Mouse (Mus musculus) retina, postnatal 1 day (tissue): Measurements from ENCODE around the gene Gm13276.
A peak's percentile ranks its signal among the peaks of the same experiment; 100 is the strongest.
"Not testable (repeated sequence)": the region's sequence is repeated elsewhere in the genome, so short reads cannot be mapped to it uniquely, and the experiment has no call there.

Experiments used
- DNase-seq: peaks from one replicate; pipeline ENCODE4 v3.0.0-alpha.2; 2012

Gene Gm13276

DNA sequence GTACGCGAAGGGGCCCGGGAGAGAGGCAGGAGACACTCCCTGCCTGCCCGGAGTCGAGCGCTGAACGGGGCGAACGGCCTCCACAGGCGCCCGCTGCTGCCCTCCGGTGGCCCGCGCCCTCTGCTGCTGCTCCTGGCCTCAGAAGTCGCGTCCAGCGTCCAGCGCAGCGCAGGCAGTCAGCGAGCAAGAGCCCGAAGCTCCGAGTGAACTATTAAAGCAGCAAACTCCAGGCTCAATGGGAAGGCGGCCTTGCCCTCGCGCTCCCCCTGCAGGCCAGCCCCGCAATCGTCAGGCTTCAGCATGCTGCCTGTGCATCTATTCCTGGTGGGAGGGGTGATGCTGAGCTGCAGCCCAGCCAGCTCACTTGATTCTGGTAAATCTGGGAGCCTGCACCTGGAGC, at the start of gene Gm13276:
Gene Gm13276, plus strand, starts transcription at position 301 of the 400 bp plus-strand sequence.
- DNase-seq: not testable (repeated sequence)

- peak; percentile 77 for DNase-seq
These were observed 47.0 kb upstream of the Gm13276 start for GRCm38 (mm10) chr4:88738480-88738879.

DNA sequence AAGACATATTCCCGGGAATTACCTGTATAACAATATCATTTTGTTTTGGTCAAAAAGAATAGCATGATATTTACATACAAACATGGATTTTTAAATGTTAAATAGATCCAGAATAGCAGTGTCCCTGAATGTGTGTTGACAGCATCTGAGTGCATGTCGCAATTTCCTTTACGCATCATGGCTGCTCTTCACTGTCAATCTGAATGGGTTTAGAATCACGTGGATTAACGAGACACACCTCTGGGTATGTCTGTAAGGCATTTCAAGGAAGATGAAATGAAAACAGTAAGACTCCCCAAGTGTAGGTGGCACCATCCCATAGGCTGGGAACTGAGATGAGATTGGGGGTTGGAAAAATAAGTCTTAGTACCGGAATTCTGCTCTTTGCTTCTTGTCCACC, 46.5 kb upstream of the Gm13276 start:
- DNase-seq: no peak

DNA sequence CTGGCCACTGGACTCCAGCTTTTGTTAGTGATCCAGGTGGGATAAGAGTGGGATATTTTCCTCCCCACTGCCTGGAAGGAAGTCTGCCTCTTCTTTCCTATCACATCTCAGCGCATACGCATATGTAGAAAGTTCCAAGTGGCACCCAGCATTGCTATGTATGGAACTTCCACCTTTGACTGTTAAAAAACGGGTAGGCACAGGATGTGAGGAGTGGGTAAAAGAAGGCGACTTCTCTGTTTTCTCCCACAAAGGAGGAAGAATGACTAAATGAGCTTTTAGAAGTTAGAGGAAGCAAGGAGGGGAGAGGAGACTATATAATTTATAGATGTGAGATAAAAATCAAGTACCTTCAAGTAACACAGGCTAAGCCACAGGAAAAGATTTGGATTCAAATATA, 44.1 kb upstream of the Gm13276 start:
- DNase-seq: no peak

- no peak for DNase-seq
These were observed 42.6 kb upstream of the Gm13276 start for GRCm38 (mm10) chr4:88742771-88743371.

DNA sequence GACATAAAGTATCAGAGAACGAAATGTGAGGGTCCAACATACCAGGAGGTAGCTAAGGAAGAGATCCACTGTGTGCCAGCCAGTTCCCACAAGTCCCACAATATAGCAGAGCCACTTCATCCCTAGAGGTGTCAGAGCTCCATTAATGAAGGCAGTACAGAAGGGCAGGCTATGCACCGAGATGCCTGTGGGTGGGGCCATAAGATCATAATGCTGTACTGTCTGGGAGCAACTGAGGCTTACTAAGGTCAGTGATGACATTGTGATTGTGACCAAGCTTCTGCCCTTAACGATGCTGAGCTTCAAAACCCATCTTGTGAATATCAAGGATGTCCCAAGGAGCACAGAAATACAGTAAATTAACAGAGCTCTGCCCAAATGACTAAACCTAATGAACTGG, 41.3 kb upstream of the Gm13276 start:
- no peak for DNase-seq

DNA sequence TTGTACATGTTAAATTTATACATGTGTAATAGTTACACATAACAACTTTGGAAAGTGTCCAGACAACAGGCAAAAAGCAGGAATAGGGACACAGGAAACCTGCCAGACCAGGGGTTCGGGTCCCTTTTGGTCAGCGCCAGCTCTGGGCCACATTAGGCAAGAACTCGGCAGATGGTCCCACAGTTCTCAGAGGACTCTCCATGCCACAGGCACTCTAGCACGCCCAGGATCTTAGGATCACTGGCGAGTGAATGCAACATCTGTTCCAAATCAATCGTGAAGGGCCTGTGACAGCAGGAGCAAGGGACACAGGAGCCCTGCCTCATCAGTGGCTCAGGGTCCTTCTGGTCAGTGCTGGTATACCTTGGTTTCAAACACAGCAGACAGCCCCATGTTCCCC, 35.6 kb upstream of the Gm13276 start:
- DNase-seq: no peak

DNA sequence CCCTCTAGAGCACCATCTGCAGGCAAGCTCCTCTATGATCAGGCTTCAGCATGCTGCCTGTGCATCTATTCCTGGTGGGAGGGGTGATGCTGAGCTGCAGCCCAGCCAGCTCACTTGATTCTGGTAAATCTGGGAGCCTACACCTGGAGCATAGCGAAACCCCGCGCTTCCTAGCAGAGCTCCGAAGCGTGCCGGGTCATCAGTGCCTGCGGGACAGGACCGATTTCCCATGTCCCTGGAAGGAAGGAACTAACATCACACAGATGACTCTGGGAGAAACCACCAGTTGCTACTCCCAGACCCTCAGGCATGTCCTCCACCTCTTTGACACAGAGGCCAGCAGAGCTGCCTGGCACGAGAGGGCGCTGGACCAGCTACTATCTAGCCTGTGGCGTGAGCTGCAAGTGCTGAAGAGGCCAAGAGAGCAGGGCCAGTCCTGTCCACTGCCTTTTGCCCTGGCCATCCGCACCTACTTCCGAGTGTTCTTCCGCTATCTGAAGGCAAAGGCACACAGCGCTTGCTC, 30.6 kb upstream of the Gm13276 start, which contains the start of gene Gm13271:
Gene Gm13271, plus strand, starts transcription at position 51 of the 523 bp plus-strand sequence.
- DNase-seq: not testable (repeated sequence)

DNA sequence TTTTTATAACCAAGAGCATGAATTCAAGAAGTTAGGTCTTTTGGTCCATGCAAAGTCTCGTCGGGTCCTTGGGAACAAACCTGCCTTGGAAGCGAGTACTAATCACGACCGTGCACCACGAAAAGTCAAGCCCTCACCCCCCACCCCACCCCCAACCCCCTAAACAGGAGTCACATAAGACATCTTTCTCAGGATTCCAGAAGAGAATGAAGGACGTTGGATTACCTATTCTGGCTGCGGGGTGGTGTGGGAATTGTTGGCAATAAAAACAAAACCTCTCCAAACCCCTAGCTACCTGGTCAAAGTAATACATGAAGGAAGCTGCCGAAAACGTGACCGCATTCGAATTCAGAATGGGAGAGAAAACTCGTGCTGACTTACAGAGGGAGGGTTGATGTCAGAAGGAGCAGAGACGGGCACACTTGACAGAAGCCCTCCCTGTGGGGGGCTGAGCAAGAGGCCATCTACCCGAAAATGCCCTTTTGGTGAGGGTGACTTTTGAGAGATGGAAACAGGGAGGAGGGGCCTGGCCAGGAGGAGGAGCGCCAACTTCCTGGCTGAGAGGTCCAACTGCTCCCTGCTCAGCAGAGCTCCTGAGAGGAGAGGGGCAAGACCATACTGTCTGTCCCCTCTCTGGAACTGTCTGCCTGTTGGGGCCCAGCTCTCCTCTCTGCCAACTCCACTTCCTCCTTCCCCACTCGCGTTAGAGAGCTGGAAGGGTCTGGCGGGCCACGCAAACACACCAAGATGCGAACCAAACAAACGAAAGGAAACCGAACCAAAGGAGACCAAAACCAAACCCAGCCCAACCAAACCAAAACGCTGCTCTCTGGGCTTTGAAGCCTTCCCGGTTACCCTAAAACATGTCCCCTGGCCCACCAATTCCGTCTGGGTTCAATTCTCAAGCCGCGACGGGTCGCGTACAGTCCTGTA, 28.7 kb upstream of the Gm13276 start:
- not testable (repeated sequence) for DNase-seq

DNA sequence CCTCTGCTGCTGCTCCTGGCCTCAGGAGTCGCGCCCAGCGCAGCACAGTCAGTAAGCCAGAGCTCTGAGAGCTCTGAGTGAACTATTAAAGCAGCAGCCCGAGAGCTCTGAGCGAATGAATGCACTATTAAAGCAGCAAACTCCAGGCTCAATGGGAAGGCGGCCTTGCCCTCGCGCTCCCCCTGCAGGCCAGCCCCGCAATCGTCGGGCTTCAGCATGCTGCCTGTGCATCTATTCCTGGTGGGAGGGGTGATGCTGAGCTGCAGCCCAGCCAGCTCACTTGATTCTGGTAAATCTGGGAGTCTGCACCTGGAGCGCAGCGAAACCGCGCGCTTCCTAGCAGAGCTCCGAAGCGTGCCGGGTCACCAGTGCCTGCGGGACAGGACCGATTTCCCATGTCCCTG, 27.9 kb upstream of the Gm13276 start:
- peak; percentile 94 for DNase-seq

- not testable (repeated sequence) for DNase-seq
These were observed 26.8 kb upstream of the Gm13276 start for GRCm38 (mm10) chr4:88758751-88759150.

GRCm38 (mm10) chr4:88759610-88760268, 25.8 kb upstream of the Gm13276 start, which contains the start of gene Gm13283:
Gm13283 (plus strand) TSS chr4:88760119.
- DNase-seq: not testable (repeated sequence)

GRCm38 (mm10) chr4:88760431-88760830, 25.1 kb upstream of the Gm13276 start:
- DNase-seq: peak; percentile 91

DNA sequence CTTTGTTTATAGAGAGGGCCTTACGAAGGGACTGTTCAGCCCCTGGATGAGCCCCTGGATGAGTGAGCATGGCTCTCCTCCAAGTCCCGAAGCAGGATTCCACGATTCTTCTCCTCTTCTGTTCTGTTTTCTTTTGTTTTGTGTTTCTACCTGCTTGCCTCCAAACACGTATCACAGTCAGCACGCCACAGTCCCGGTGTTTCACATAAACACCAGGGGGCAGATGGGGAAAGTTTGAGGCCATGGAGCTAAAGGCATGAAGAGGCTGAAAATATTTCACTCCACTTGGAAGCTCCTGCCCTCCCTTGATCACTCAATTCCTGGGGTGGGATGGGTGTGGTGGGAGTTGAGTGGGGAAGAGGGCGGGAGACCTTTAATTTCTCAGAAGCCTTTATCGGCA, 23.7 kb upstream of the Gm13276 start:
- DNase-seq: not testable (repeated sequence)

GRCm38 (mm10) chr4:88762341-88762740, 23.2 kb upstream of the Gm13276 start:
- not testable (repeated sequence) for DNase-seq

DNA sequence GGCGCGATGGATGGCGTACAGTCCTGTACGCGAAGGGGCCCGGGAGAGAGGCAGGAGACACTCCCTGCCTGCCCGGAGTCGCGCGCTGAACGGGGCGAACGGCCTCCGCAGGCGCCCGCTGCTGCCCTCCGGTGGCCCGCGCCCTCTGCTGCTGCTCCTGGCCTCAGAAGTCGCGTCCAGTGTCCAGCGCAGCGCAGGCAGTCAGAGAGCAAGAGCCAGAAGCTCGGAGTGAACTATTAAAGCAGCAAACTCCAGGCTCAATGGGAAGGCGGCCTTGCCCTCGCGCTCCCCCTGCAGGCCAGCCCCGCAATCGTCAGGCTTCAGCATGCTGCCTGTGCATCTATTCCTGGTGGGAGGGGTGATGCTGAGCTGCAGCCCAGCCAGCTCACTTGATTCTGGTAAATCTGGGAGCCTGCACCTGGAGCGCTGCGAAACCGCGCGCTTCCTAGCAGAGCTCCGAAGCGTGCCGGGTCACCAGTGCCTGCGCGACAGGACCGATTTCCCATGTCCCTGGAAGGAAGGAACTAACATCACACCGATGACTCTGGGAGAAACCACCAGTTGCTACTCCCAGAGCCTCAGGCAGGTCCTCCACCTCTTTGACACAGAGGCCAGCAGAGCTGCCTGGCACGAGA, 22.0 kb upstream of the Gm13276 start:
- peak; percentile 89 for DNase-seq

DNA sequence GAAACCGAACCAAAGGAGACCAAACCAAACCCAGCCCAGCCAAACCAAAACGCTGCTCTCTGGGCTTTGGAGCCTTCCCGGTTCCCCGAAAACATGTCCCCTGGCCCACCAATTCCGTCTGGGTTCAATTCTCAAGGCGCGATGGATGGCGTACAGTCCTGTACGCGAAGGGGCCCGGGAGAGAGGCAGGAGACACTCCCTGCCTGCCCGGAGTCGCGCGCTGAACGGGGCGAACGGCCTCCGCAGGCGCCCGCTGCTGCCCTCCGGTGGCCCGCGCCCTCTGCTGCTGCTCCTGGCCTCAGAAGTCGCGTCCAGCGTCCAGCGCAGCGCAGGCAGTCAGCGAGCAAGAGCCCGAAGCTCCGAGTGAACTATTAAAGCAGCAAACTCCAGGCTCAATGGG, 12.0 kb upstream of the Gm13276 start, which contains the start of gene Gm13290:
Gene Gm13290, plus strand, starts transcription at position 301 of the 400 bp plus-strand sequence.
- not testable (repeated sequence) for DNase-seq

GRCm38 (mm10) chr4:88776622-88777021, 8.9 kb upstream of the Gm13276 start, which contains the start of gene Gm13289:
Gm13289 (plus strand) TSS chr4:88776922.
- not testable (repeated sequence) for DNase-seq

DNA sequence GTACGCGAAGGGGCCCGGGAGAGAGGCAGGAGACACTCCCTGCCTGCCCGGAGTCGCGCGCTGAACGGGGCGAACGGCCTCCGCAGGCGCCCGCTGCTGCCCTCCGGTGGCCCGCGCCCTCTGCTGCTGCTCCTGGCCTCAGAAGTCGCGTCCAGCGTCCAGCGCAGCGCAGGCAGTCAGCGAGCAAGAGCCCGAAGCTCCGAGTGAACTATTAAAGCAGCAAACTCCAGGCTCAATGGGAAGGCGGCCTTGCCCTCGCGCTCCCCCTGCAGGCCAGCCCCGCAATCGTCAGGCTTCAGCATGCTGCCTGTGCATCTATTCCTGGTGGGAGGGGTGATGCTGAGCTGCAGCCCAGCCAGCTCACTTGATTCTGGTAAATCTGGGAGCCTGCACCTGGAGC, 6.0 kb upstream of the Gm13276 start, which contains the start of gene Gm13272:
Gene Gm13272, plus strand, starts transcription at position 301 of the 400 bp plus-strand sequence.
- not testable (repeated sequence) for DNase-seq

GRCm38 (mm10) chr4:88780320-88780719, 5.2 kb upstream of the Gm13276 start:
- DNase-seq: not testable (repeated sequence)

DNA sequence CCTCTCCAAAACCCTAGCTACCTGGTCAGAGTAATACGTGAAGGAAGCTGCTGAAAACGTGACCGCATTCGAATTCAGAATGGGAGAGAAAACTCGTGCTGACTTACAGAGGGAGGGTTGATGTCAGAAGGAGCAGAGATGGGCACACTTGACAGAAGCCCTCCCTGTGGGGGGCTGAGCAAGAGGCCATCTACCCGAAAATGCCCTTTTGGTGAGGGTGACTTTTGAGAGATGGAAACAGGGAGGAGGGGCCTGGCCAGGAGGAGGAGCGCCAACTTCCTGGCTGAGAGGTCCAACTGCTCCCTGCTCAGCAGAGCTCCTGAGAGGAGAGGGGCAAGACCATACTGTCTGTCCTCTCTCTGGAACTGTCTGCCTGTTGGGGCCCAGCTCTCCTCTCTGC, 3.7 kb upstream of the Gm13276 start, which contains the start of gene Ifnz:
Gene Ifnz, plus strand, starts transcription at position 301 of the 400 bp plus-strand sequence.
- not testable (repeated sequence) for DNase-seq

DNA sequence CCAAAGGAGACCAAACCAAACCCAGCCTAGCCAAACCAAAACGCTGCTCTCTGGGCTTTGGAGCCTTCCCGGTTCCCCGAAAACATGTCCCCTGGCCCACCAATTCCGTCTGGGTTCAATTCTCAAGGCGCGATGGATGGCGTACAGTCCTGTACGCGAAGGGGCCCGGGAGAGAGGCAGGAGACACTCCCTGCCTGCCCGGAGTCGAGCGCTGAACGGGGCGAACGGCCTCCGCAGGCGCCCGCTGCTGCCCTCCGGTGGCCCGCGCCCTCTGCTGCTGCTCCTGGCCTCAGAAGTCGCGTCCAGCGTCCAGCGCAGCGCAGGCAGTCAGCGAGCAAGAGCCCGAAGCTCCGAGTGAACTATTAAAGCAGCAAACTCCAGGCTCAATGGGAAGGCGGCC, 3.2 kb upstream of the Gm13276 start:
- not testable (repeated sequence) for DNase-seq
